ENCODE assay signal across 9 mouse cellular contexts in the genomic region with DNA sequence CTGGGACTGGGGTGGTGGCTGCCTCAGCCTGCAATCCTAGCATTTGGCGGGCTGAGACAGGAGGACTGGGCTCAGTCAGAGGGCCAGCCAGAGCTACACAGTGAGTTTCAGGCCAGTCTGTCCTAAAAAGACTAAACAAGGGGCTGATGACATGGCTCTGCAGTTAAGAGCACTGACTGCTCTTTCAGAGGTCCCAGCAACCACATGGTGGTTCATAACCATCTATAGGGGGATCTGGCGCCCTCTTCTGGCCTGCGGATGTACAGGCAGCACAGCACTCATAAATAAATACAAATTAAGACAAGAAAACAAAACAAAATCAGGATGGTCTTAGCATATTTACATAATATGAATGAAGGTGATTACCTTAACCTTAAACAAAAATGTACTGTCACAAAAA. TPM values are rescaled to one million over a fixed set of nuclear protein-coding genes. Genes with fewer than 3 reads are reported as not detected.
DNase-seq lines count a peak whose midpoint lies in the region; ATAC-seq and TF ChIP-seq lines count a peak whose summit lies in the region.
"Had no signal": no experiment of that assay in that cellular context is flagged by ENCODE, and none has a peak within 500 bp of the region (broad histone marks: within the 10 kb centered on the region; RNA-seq: fewer than 3 reads in every experiment).

No protein-coding gene starts in this region.

- H3K27ac ChIP-seq in CH12.LX (ENCODE audit: insufficient read depth, low read depth) = 0 out of 2 replicates have a peak overlapping the region, but pooled peaks have one; percentile 37
- no peak overlapping the region for H3K27ac ChIP-seq in heart, embryonic 13.5 days (replicated peaks)

- no peak for ATAC-seq in heart, embryonic 13.5 days (ENCODE audit: extremely low read depth, insufficient number of reproducible peaks, low FRiP score, low TSS enrichment)

- no peak; the same call in 1 of the 2 replicates for TF ChIP-seq EP300 in CH12.LX (IDR thresholded peaks at IDR 0.05; ENCODE audit: low read length)

- peak; percentile 86 for DNase-seq in CH12.LX (ENCODE audit: extremely low read depth)
- peak; percentile 77 to 84 for DNase-seq in adrenal gland, adult 18-20 months (ENCODE audit: low spot score in 2 of 2)
- DNase-seq in embryo, embryonic 9.5 days (ENCODE audit: extremely low spot score) = peak; percentile 68
- peak; percentile 79 to 85 for DNase-seq in kidney, postnatal 25 days
- DNase-seq in lung, postnatal 10 days = peak; percentile 83
- DNase-seq in right cerebral cortex, adult 18-20 months = peak; percentile 48
- DNase-seq in yolk sac, embryonic 10.5 days (ENCODE audit: low spot score) = peak; percentile 35

- WGBS in heart, embryonic 13.5 days = 32% methylated on average over 3 of the region's 3 CpGs

- H3K4me3 ChIP-seq in CH12.LX (replicated peaks in 1 of 3; ENCODE audit: low read depth in 2 of 3, low read length in 2 of 3, poor library complexity in 1 of 3) = peak overlapping the region; percentile 50 to 93 (median 75)
- H3K4me3 ChIP-seq in heart, embryonic 13.5 days = peak overlapping the region; percentile 79

- in situ Hi-C loops in CH12.LX (cut with MboI; ENCODE audit: low pct_ligation_motif_present, low pct_unique_long_range_greater_than_20kb, low sequenced_read_pairs) = no loop called here

- TF ChIP-seq POLR2A in CH12.LX (IDR thresholded peaks at IDR 0.05; ENCODE audit: low read depth, low read length) = peak; percentile 67

- peak; percentile 36 for TF ChIP-seq RAD21 in CH12.LX (IDR thresholded peaks at IDR 0.05; ENCODE audit: low read depth, low read length)

- no peaks in the 10 kb centered on the region for H3K27me3 ChIP-seq in CH12.LX (replicated peaks)
- H3K27me3 ChIP-seq in heart, embryonic 13.5 days (replicated peaks) = no peaks in the 10 kb centered on the region

- peak; percentile 83 for TF ChIP-seq CTCF in CH12.LX (conservative IDR thresholded peaks at IDR 0.05 in 1 of 2, IDR thresholded peaks at IDR 0.05 in 1 of 2; ENCODE audit: low read depth in 2 of 2, low read length in 2 of 2)

- H3K9ac ChIP-seq in CH12.LX (ENCODE audit: insufficient read depth, low read depth) = peak overlapping the region; percentile 72; the same call in 1 of the 2 replicates
- peak overlapping the region; percentile 88 for H3K9ac ChIP-seq in heart, embryonic 13.5 days

- peaks cover 12 to 22% of the 10 kb centered on the region in 2 experiments for H3K36me3 ChIP-seq in CH12.LX (replicated peaks in 1 of 2; ENCODE audit: control insufficient read depth in 1 of 2, insufficient read depth in 1 of 2, low read length in 1 of 2)
- H3K36me3 ChIP-seq in heart, embryonic 13.5 days = peaks cover 45% of the 10 kb centered on the region

- no peaks in the 10 kb centered on the region for H3K9me3 ChIP-seq in CH12.LX (replicated peaks; ENCODE audit: low read length)
- H3K9me3 ChIP-seq in heart, embryonic 13.5 days = no peaks in the 10 kb centered on the region

- peak overlapping the region; percentile 96 for H3K4me2 ChIP-seq in CH12.LX (ENCODE audit: insufficient read depth, low read depth, poor library complexity, severe bottlenecking)
- H3K4me2 ChIP-seq in heart, embryonic 13.5 days = peak overlapping the region; percentile 83

- peaks cover 6 to 32% of the 10 kb centered on the region in 2 experiments for H3K4me1 ChIP-seq in CH12.LX (ENCODE audit: control insufficient read depth in 1 of 2, insufficient read depth in 2 of 2)
- H3K4me1 ChIP-seq in heart, embryonic 13.5 days = peaks cover 29% of the 10 kb centered on the region

- H3K79me2 ChIP-seq in CH12.LX (replicated peaks; ENCODE audit: control insufficient read depth, extremely low read depth, insufficient read depth, poor library complexity, severe bottlenecking) = peaks cover 14% of the 10 kb centered on the region

- dilution Hi-C loops in CH12.LX (cut with MboI; ENCODE audit: extremely low pct_ligation_motif_present, extremely low pct_unique_long_range_greater_than_20kb, low sequenced_read_pairs) = no loop called here

TF ChIP-seq in CH12.LX, 34 proteins besides CTCF, POLR2A, EP300 and RAD21:
- peak; percentile 91 for TF ChIP-seq MAX (IDR thresholded peaks at IDR 0.05; ENCODE audit: low read length)
- peak; percentile 54; the same call in 1 of the 2 replicates for TF ChIP-seq NELFE (IDR thresholded peaks at IDR 0.05; ENCODE audit: low read depth, low read length)
- TF ChIP-seq MYC (IDR thresholded peaks at IDR 0.05; ENCODE audit: low read depth, low read length) = peak; percentile 98
- 0 out of 2 replicates have a peak, but pooled peaks have one; percentile 50 for TF ChIP-seq SIN3A (IDR thresholded peaks at IDR 0.05; ENCODE audit: low read length)
- peak; percentile 42; the same call in 1 of the 2 replicates for TF ChIP-seq NRF1 (IDR thresholded peaks at IDR 0.05; ENCODE audit: low read depth, low read length)
- TF ChIP-seq E2F4 (IDR thresholded peaks at IDR 0.05; ENCODE audit: insufficient replicate concordance, low read depth, low read length) = no peak
- TF ChIP-seq TCF12 (IDR thresholded peaks at IDR 0.05; ENCODE audit: low read depth, low read length) = peak; percentile 39; the same call in 1 of the 2 replicates
- TF ChIP-seq CHD1 (IDR thresholded peaks at IDR 0.05; ENCODE audit: low read depth, low read length) = no peak
- TF ChIP-seq PAX5 (IDR thresholded peaks at IDR 0.05; ENCODE audit: low read length) = no peak
- 0 out of 2 replicates have a peak, but pooled peaks have one; percentile 43 for TF ChIP-seq TBP (conservative IDR thresholded peaks at IDR 0.05; ENCODE audit: low read depth, low read length)
- peak; percentile 92 for TF ChIP-seq MXI1 (IDR thresholded peaks at IDR 0.05; ENCODE audit: low read depth, low read length)
- peak; percentile 26; the same call in 1 of the 2 replicates for TF ChIP-seq MEF2A (IDR thresholded peaks at IDR 0.05; ENCODE audit: borderline replicate concordance, low read depth, low read length)
- TF ChIP-seq SMC3 (IDR thresholded peaks at IDR 0.05; ENCODE audit: low read depth, low read length) = peak; percentile 62
- TF ChIP-seq JUN (IDR thresholded peaks at IDR 0.05; ENCODE audit: insufficient read depth, low read depth, low read length) = no peak
- no peak for TF ChIP-seq ZMIZ1 (IDR thresholded peaks at IDR 0.05; ENCODE audit: low read depth, low read length)

RNA-seq across cellular contexts. Expression of a gene that starts 1.4 kb away (rescaled TPM):
- total RNA-seq in CH12.LX (2012; rRNA removed) = 84.8 and 95.8 TPM in 2 replicates
- 131 and 132 TPM in 2 replicates for total RNA-seq in CH12.LX (2014; rRNA removed)
- 114 and 133 TPM in 2 replicates for polyA plus RNA-seq in CH12.LX (2012; ENCODE audit: insufficient read length, low read depth)
- 100 to 1,000 TPM; 160 to 339 TPM for total RNA-seq in adrenal gland, adult 18-20 months (2021)
- polyA plus RNA-seq in heart, embryonic 13.5 days (2015; fragmentation: Nextera tagmentation; extraction: Ambion mirVana) = 132 and 149 TPM in 2 replicates

RNA-seq across cellular contexts. Expression of a gene that starts 10.0 kb away (rescaled TPM):
- total RNA-seq in CH12.LX (2012; rRNA removed) (61.3 and 71.9 TPM in 2 replicates), CH12.LX (2014; rRNA removed) (51.2 and 62.7 TPM in 2 replicates)
- polyA plus RNA-seq in CH12.LX (2012; ENCODE audit: insufficient read length, low read depth) = 69.4 and 86.8 TPM in 2 replicates
- total RNA-seq in adrenal gland, adult 18-20 months (2021) = 100 to 1,000 TPM; 346 to 591 TPM
- 325 and 327 TPM in 2 replicates for polyA plus RNA-seq in heart, embryonic 13.5 days (2015; fragmentation: Nextera tagmentation; extraction: Ambion mirVana)

RNA-seq across cellular contexts. Expression of a gene that starts 17.3 kb away (rescaled TPM):
- total RNA-seq in CH12.LX (2012; rRNA removed) (59.2 and 63.5 TPM in 2 replicates), CH12.LX (2014; rRNA removed) (77.1 and 93.8 TPM in 2 replicates)
- polyA plus RNA-seq in CH12.LX (2012; ENCODE audit: insufficient read length, low read depth) = 76.1 and 89.0 TPM in 2 replicates
- 10 to 100 TPM; 77.2 to 88.8 TPM for total RNA-seq in adrenal gland, adult 18-20 months (2021)
- polyA plus RNA-seq in heart, embryonic 13.5 days (2015; fragmentation: Nextera tagmentation; extraction: Ambion mirVana) = 53.0 and 55.6 TPM in 2 replicates

RNA-seq across cellular contexts. Expression of a gene that starts 49.1 kb away (rescaled TPM):
- total RNA-seq in CH12.LX (2012; rRNA removed) = 0.92 and 1.1 TPM in 2 replicates
- 0.82 and 1.3 TPM in 2 replicates for total RNA-seq in CH12.LX (2014; rRNA removed)
- 0.79 and 1.1 TPM in 2 replicates for polyA plus RNA-seq in CH12.LX (2012; ENCODE audit: insufficient read length, low read depth)
- total RNA-seq in adrenal gland, adult 18-20 months (2021) = under 1 TPM in 1 of 2 experiments, not detected in 1; 0.46 TPM
- 13.0 and 19.3 TPM in 2 replicates for polyA plus RNA-seq in heart, embryonic 13.5 days (2015; fragmentation: Nextera tagmentation; extraction: Ambion mirVana)
- total RNA-seq: layer of hippocampus, adult 8-10 months had no signal

Comparison
In these comparisons a context has a peak if more than half of its experiments do, and no peak if none do; other contexts are left out.
1. DNase-seq: peak in every context shown above with its lines; median percentile 86 in CH12.LX; 83 in lung, postnatal 10 days; 82 in kidney, postnatal 25 days; 80 in adrenal gland, adult 18-20 months; 68 in embryo, embryonic 9.5 days; 48 in right cerebral cortex, adult 18-20 months; 35 in yolk sac, embryonic 10.5 days.
2. RNA of a gene that starts 10.0 kb away (total RNA-seq): 346 to 591 TPM in adrenal gland, adult 18-20 months; 51.2 to 71.9 TPM in CH12.LX; every median in the first group is over 4 times any median in the second.